Mouse (Mus musculus): ENCODE data around the gene Myo1d.

The Myo1d gene

GRCm38 (mm10) chr11:80779527-80780344 lies at the start of gene Myo1d:
Myo1d (minus strand) TSS chr11:80780025.
- DNase-seq (ENCODE audit: low read depth, low spot score): peak; percentile 88

DNA sequence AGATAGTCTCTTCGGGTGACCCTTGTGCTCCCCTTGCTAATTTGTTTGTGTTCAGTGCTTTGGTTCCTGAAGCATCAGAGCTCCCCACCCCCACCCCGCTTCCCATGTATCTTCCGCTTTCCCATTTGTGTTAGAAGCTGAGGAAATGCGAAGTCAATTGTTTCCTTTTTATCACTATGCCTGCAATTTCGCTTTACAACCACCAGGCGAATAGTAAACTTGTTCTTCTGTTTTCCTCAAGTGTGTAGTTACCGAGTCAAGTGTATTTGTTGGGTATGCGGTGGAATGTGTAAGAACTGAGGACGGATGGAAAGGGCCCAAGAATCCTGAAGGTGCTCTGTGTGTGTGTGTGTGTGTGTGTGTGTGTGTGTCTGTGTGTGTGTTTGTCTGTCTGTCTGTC lies 42.0 kb upstream of the Myo1d start:
- DNase-seq (ENCODE audit: low read depth, low spot score): no peak

- no peak for DNase-seq (ENCODE audit: low read depth, low spot score)
Observed at GRCm38 (mm10) chr11:80821296-80821695, 41.5 kb upstream of the Myo1d start.

- DNase-seq (ENCODE audit: low read depth, low spot score): no peak
Observed at GRCm38 (mm10) chr11:80820085-80820484, 40.3 kb upstream of the Myo1d start.

- peak; percentile 52 for DNase-seq (ENCODE audit: low read depth, low spot score)
Observed at GRCm38 (mm10) chr11:80818060-80818697, 38.4 kb upstream of the Myo1d start.

- DNase-seq (ENCODE audit: low read depth, low spot score): no peak
Observed at GRCm38 (mm10) chr11:80815354-80815753, 35.5 kb upstream of the Myo1d start.

GRCm38 (mm10) chr11:80811156-80811555 lies 31.3 kb upstream of the Myo1d start:
- no peak for DNase-seq (ENCODE audit: low read depth, low spot score)

GRCm38 (mm10) chr11:80809993-80810821 lies 30.4 kb upstream of the Myo1d start, which contains the start of gene Tmem98:
Tmem98 (plus strand) TSS chr11:80810175.
- DNase-seq (ENCODE audit: low read depth, low spot score): no peak

DNA sequence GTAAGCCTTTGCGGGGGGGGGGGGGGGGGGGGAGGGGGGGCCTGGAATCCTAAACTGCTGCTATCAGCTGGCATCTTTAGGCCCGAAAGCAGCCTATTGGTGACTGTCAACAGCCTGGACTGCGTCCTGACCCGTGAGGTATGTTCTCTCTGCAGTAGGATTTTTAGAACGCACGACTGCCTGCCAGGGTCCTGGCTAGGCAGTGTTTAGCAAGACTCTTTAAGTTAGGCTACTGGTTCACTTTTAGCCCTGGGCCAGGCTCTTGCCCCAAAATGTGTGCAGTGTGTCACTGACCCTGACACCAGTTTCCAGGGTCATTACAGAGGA lies 29.8 kb upstream of the Myo1d start:
- no peak for DNase-seq (ENCODE audit: low read depth, low spot score)

- DNase-seq (ENCODE audit: low read depth, low spot score): no peak
Observed at GRCm38 (mm10) chr11:80808551-80809070, 28.8 kb upstream of the Myo1d start.

DNA sequence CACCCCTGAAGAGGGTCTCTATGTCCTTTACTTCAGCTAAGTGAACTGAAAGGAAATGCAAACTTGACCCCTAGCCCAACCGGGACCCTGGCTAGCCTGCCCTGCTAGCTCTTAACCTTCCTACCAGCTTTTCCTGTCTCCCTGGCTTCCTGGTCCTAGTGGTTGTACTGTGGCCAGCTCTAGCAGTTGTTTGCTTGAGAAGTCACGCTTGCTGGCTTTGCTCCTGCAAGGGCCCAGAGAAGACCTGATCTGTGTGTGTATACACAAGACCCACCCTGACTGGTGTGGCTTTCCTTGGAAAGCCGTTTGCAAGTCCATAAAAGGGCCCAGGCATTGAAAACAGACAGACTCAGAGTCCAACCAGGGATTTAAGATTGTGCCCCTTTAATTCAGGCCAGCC lies 22.9 kb upstream of the Myo1d start:
- DNase-seq (ENCODE audit: low read depth, low spot score): no peak

- no peak for DNase-seq (ENCODE audit: low read depth, low spot score)
Observed at GRCm38 (mm10) chr11:80799979-80800378, 20.2 kb upstream of the Myo1d start.

- DNase-seq (ENCODE audit: low read depth, low spot score): no peak
Observed at GRCm38 (mm10) chr11:80795431-80795830, 15.6 kb upstream of the Myo1d start.

- DNase-seq (ENCODE audit: low read depth, low spot score): no peak
Observed at GRCm38 (mm10) chr11:80794290-80794689, 14.5 kb upstream of the Myo1d start.

DNA sequence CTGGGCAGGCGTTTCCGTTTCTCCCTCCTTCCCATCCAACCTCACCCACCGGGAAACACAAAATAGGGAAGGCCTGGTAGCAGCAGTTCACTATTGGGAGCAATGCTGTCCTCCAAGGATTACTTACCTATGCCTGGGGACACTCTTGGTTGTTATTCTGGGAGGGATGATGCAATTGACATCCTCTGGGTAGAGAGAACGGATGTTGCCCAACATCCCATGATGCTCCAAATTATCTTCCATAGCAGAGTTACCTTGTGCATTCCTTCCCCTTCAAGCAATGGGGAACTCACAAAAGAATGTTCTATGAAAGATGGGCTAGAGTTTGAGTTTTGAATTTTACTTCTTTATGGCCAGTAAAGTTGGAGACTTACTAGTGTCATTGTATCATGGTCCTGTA lies 13.6 kb upstream of the Myo1d start:
- no peak for DNase-seq (ENCODE audit: low read depth, low spot score)

GRCm38 (mm10) chr11:80791677-80792432 lies 12.0 kb upstream of the Myo1d start:
- DNase-seq (ENCODE audit: low read depth, low spot score): no peak

GRCm38 (mm10) chr11:80790413-80790812 lies 10.6 kb upstream of the Myo1d start:
- DNase-seq (ENCODE audit: low read depth, low spot score): no peak

GRCm38 (mm10) chr11:80789647-80790240 lies 9.9 kb upstream of the Myo1d start:
- no peak for DNase-seq (ENCODE audit: low read depth, low spot score)

DNA sequence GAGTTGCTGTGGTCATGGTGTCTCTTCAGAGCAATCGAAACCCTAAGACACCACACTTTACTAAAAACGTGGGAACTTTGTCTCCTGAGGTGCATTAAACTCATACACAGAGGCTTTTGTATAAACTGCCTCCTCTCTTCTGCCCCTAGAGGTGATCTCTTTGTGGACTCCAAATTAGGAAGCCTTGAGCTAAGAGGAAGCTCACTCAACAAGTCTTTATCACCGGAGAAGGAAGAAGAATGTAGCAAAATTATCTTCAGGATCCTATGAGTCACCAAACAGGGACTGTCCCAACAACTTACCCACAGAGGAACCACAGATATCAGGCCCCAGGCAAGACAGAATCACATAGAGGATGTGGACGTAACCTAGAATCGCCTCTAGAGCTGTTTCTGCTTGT lies 5.8 kb upstream of the Myo1d start:
- DNase-seq (ENCODE audit: low read depth, low spot score): peak; percentile 19

GRCm38 (mm10) chr11:80784294-80784743 lies 4.5 kb upstream of the Myo1d start:
- no peak for DNase-seq (ENCODE audit: low read depth, low spot score)

DNA sequence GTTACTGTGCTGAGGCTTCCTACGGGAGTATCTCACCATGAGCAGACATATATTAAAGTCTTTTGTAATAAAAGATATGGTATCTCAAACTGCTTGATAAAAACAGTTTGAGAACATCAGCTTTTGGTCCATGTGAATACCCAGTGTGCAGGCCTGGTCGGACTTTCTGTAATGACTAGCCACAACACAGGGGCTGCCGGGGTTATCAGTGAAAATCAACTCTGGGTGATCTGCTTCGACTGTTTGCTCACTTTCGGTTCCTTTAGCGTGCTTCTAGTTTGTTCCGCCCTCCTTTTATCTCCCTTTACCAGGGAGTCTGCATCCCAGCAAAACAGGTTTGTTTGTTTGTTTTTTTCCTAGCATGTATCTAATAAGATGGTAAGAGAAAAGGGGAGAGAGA lies 3.6 kb upstream of the Myo1d start:
- DNase-seq (ENCODE audit: low read depth, low spot score): no peak
